Mouse (Mus musculus): Measurements from ENCODE around the gene Prdm13. TPM values are rescaled to one million over a fixed set of nuclear protein-coding genes. Genes with fewer than 3 reads are reported as not detected.

Prdm13 gene
- total and polyA plus RNA-seq, 3 experiments: not detected

DNA sequence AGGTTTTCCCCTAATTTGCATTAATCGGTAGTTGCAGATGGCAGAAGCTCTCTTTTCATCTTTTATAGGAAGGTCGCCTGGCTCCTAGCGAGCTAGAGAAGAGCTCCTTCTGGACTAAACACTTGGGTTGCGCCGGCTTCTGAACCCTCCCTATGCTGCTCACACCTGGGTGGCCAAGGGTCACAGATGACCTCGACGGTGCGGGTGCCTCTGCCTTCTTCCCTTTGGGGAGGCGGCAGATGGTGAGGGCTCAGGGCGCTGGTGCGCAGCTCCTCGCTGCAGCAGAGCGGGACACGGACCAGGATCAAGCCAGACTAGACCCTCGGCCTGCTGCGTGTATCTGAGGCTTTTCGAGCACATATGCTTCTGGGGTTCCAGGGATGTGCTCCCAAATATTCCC is 11.7 kb downstream of the Prdm13 start:
- no peaks in the 10 kb centered on the region for H3K4me1 ChIP-seq (ENCODE audit: control insufficient read depth in 1 of 2, insufficient read depth in 2 of 2, low read length in 2 of 2)
- H3K79me2 ChIP-seq (ENCODE audit: control insufficient read depth, insufficient read depth, low read length, poor library complexity): no peaks in the 10 kb centered on the region
- H3K9ac ChIP-seq (ENCODE audit: control insufficient read depth, low read depth, low read length, poor library complexity, severe bottlenecking): no peak overlapping the region
- no peak overlapping the region for H3K4me3 ChIP-seq (ENCODE audit: control insufficient read depth in 1 of 2, insufficient read depth in 1 of 2, low read depth in 2 of 2, low read length in 2 of 2)
- H3K9me3 ChIP-seq (replicated peaks; ENCODE audit: insufficient read depth, low read length): no peaks in the 10 kb centered on the region
- no peaks in the 10 kb centered on the region for H3K36me3 ChIP-seq (ENCODE audit: control insufficient read depth in 1 of 2, insufficient read depth in 2 of 2, low read length in 2 of 2)
- no peak for DNase-seq (ENCODE audit: low read depth, low spot score)
- TF ChIP-seq MAX (IDR thresholded peaks at IDR 0.05; ENCODE audit: low read length) (no peak), HCFC1 (IDR thresholded peaks at IDR 0.05; ENCODE audit: low read depth, low read length) (no peak), POLR2AphosphoS2 (IDR thresholded peaks at IDR 0.05; ENCODE audit: low read length) (no peak), USF1 (IDR thresholded peaks at IDR 0.05; ENCODE audit: low read depth, low read length) (no peak), ELF1 (IDR thresholded peaks at IDR 0.05; ENCODE audit: low read depth, low read length) (no peak), ETS1 (IDR thresholded peaks at IDR 0.05; ENCODE audit: low read depth, low read length) (no peak), MYB (IDR thresholded peaks at IDR 0.05; ENCODE audit: low read depth, low read length) (no peak), UBTF (IDR thresholded peaks at IDR 0.05; ENCODE audit: borderline replicate concordance, insufficient read depth, low read depth, low read length) (no peak), NELFE (IDR thresholded peaks at IDR 0.05; ENCODE audit: low read depth, low read length) (no peak), NRF1 (IDR thresholded peaks at IDR 0.05; ENCODE audit: insufficient read depth, low read depth, low read length, poor library complexity, severe bottlenecking) (no peak), ZNF384 (IDR thresholded peaks at IDR 0.05; ENCODE audit: low read depth, low read length) (no peak), ZC3H11A (IDR thresholded peaks at IDR 0.05; ENCODE audit: low read depth, low read length) (no peak), RCOR1 (IDR thresholded peaks at IDR 0.05; ENCODE audit: low read depth, low read length) (no peak), POLR2A (IDR thresholded peaks at IDR 0.05; ENCODE audit: control insufficient read depth in 1 of 2, insufficient read depth in 1 of 2, low read depth in 1 of 2, low read length in 2 of 2, poor library complexity in 1 of 2) (no peak), SIN3A (IDR thresholded peaks at IDR 0.05; ENCODE audit: low read length) (no peak), USF2 (IDR thresholded peaks at IDR 0.05; ENCODE audit: borderline replicate concordance in 1 of 2, insufficient read depth in 1 of 2, low read depth in 1 of 2, low read length in 2 of 2) (no peak), POLR2AphosphoS5 (IDR thresholded peaks at IDR 0.05; ENCODE audit: borderline replicate concordance, low read depth, low read length) (no peak), MAZ (IDR thresholded peaks at IDR 0.05; ENCODE audit: low read depth, low read length) (no peak), ZMIZ1 (IDR thresholded peaks at IDR 0.05; ENCODE audit: low read depth, low read length) (no peak)
- no peak overlapping the region for H3K27ac ChIP-seq (ENCODE audit: control insufficient read depth, low read depth, low read length)
- no peaks in the 10 kb centered on the region for H3K27me3 ChIP-seq (ENCODE audit: control insufficient read depth in 1 of 2, insufficient read depth in 2 of 2, low read length in 2 of 2)

DNA sequence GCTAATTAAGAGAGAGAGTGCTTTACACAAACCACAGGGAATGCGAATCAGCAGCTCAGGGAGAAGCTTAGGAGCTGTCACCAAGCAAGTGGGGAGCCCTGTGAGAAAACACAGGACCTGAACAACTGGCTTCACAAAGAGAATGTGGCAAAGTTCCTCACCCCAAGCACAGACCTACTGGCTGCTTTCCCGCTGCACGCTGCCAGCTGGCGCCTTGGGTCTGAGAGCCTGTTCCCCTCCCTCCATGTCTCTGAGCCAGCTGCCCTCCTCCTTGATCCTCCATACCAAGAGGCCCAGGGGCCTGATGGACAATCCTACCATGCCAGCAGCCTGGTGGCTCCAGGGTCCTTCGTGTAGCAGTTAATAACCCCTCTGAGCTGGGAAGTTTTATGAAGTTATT is 19.8 kb downstream of the Prdm13 start:
- no peaks in the 10 kb centered on the region; a peak in 1 of 4 replicates for H3K27me3 ChIP-seq (ENCODE audit: control insufficient read depth in 1 of 2, insufficient read depth in 2 of 2, low read length in 2 of 2)
- no peaks in the 10 kb centered on the region for H3K79me2 ChIP-seq (ENCODE audit: control insufficient read depth, insufficient read depth, low read length, poor library complexity)
- no peaks in the 10 kb centered on the region for H3K4me1 ChIP-seq (ENCODE audit: control insufficient read depth in 1 of 2, insufficient read depth in 2 of 2, low read length in 2 of 2)
- TF ChIP-seq KAT2A (conservative IDR thresholded peaks at IDR 0.05; ENCODE audit: low read depth, low read length) (no peak), MAZ (IDR thresholded peaks at IDR 0.05; ENCODE audit: low read depth, low read length) (no peak), MYB (IDR thresholded peaks at IDR 0.05; ENCODE audit: low read depth, low read length) (no peak), TAL1 (IDR thresholded peaks at IDR 0.05; ENCODE audit: low read length) (no peak), GABPA (IDR thresholded peaks at IDR 0.05; ENCODE audit: low read depth, low read length) (no peak), MYC (IDR thresholded peaks at IDR 0.05; ENCODE audit: low read depth, low read length) (no peak)
- no peak for DNase-seq (ENCODE audit: low read depth, low spot score)
- no peaks in the 10 kb centered on the region for H3K36me3 ChIP-seq (ENCODE audit: control insufficient read depth in 1 of 2, insufficient read depth in 2 of 2, low read length in 2 of 2)
- H3K4me3 ChIP-seq (ENCODE audit: control insufficient read depth in 1 of 2, insufficient read depth in 1 of 2, low read depth in 2 of 2, low read length in 2 of 2): no peak overlapping the region
- H3K9ac ChIP-seq (ENCODE audit: control insufficient read depth, low read depth, low read length, poor library complexity, severe bottlenecking): no peak overlapping the region
- no peak overlapping the region for H3K27ac ChIP-seq (ENCODE audit: control insufficient read depth, low read depth, low read length)
- no peaks in the 10 kb centered on the region for H3K9me3 ChIP-seq (replicated peaks; ENCODE audit: insufficient read depth, low read length)

All from MEL (cell line).